Mouse (Mus musculus) lung, postnatal 0 days (tissue): Measurements from ENCODE around the gene Tmem168. TPM values are rescaled to one million over a fixed set of nuclear protein-coding genes. Genes with fewer than 3 reads are reported as not detected.

ENCODE experiments used
- ATAC-seq: fragments of 200-750 bp; cut with Nextera tagmentation; 2 replicates; pipeline ENCODE4 v1.8.0; 2017; ENCODE audit warnings: moderate library complexity
- DNase-seq: peaks from one replicate; pipeline ENCODE4 v3.0.0-alpha.2; 2016; ENCODE audit warnings: low spot score
- H3K27ac ChIP-seq: fragments of 300-500 bp; sonication (generic); 2 replicates; pipeline ENCODE4 v1.5.1; 2014; ENCODE audit warnings: antibody characterized with exemption, mild to moderate bottlenecking, low read length, mixed read lengths
- H3K27me3 ChIP-seq: fragments of 300-500 bp; sonication (generic); replicated peaks from 2 replicates; pipeline ENCODE4 v1.6.1; 2014; ENCODE audit warnings: low read length, mixed read lengths; ENCODE audit not compliant: insufficient read depth
- H3K36me3 ChIP-seq: fragments of 300-500 bp; sonication (generic); 2 replicates; pipeline ENCODE4 v1.6.1; 2014; ENCODE audit warnings: low read length, mixed read lengths; ENCODE audit not compliant: insufficient read depth
- H3K4me1 ChIP-seq: fragments of 300-500 bp; sonication (generic); 2 replicates; pipeline ENCODE4 v1.6.1; 2014; ENCODE audit warnings: antibody characterized with exemption, low read depth, low read length, mixed read lengths; ENCODE audit not compliant: insufficient read depth
- H3K4me2 ChIP-seq: fragments of 300-500 bp; sonication (generic); replicated peaks from 2 replicates; pipeline ENCODE4 v1.6.1; 2014; ENCODE audit warnings: low read depth, mild to moderate bottlenecking, low read length, moderate library complexity, mixed read lengths
- H3K4me3 ChIP-seq: fragments of 300-500 bp; sonication (generic); 2 replicates; pipeline ENCODE4 v1.5.1; 2014; ENCODE audit warnings: low read depth, low read length
- H3K9ac ChIP-seq: fragments of 300-500 bp; sonication (generic); replicated peaks from 2 replicates; pipeline ENCODE4 v1.6.1; 2014; ENCODE audit warnings: low read depth, mild to moderate bottlenecking
- H3K9me3 ChIP-seq: fragments of 300-500 bp; sonication (generic); 2 replicates; pipeline ENCODE4 v1.6.1; 2016; ENCODE audit warnings: low read length, mixed read lengths
- CTCF ChIP-seq: IDR thresholded peaks from 2 replicates; pipeline ENCODE4 v1.5.1; 2016; ENCODE audit warnings: antibody characterized with exemption, mild to moderate bottlenecking
- EP300 ChIP-seq: IDR thresholded peaks from 2 replicates; pipeline ENCODE4 v1.6.1; 2016; ENCODE audit warnings: antibody characterized with exemption, mild to moderate bottlenecking, control low read depth
- WGBS: fragments of 180-500 bp; shearing (Covaris S2); extraction: QIAGEN DNeasy Blood & Tissue Kit; methylation state at CpG from one replicate; pipeline ENCODE4 v1.1.7; 2014; 5-methylcytosine and 5-hydroxymethylcytosine counted together
- polyA plus RNA-seq: library from polyadenylated mRNA; unstranded; fragments of >200 nt; fragmentation: Nextera tagmentation; extraction: Ambion mirVana; gene quantifications from 2 replicates; pipeline ENCODE4 v1.2.1, GENCODE M21; 2015

Gene Tmem168
- polyA plus RNA-seq, 1 experiment from 2014 or later: 29.4 TPM

DNA sequence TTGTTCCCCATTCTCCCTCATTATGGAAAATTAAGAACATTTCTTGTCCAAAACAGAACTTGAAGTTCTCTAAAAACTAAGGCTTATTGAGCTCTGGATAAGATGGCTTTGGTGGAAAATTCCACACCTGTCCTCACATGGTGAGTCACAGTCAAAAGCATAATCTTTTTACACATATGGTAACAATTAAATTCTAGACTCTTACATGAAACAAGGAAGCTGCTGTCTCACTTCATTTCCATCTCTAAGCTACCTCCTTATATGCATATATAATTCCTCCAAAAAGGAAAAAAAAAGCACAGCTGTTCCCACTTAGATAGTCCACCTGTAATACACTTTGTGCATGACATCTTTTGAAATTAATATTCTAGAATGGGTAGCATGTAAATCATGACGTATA, 24.7 kb upstream of the Tmem168 start:
- Histone ChIP-seq H3K9ac (no peak overlapping the region), H3K27ac (no peak overlapping the region), H3K4me1 (no peaks in the 10 kb centered on the region), H3K27me3 (no peaks in the 10 kb centered on the region), H3K9me3 (no peaks in the 10 kb centered on the region), H3K4me3 (no peak overlapping the region), H3K36me3 (no peaks in the 10 kb centered on the region), H3K4me2 (no peak overlapping the region)
- ATAC-seq (no peak), DNase-seq (no peak)
- TF ChIP-seq EP300 (no peak), CTCF (no peak)
- WGBS: 95% methylated on average over 1 of the region's 1 CpGs

DNA sequence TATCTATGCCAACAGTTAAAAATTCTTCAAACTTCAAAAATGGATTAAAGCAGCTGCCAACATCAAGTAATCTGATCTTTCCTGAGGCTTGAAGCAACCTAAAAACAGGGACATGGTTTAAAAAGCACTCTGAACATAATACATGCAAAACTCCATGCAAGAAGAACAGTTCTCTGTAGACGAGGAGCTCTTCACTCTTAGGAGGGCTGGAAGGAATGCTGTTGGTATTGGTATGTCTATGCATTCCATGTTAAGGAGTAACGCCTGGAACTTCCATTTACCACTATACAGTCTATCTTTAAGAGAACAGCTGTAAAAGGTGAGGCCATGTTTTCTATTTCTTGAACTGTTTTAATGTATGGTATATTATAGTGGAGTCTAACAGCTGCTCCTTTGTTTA, 22.7 kb upstream of the Tmem168 start:
- WGBS: 60% methylated on average over 2 of the region's 2 CpGs
- Histone ChIP-seq H3K27ac (no peak overlapping the region), H3K4me1 (no peaks in the 10 kb centered on the region), H3K4me3 (no peak overlapping the region), H3K36me3 (no peaks in the 10 kb centered on the region), H3K9me3 (no peaks in the 10 kb centered on the region), H3K4me2 (no peak overlapping the region), H3K27me3 (no peaks in the 10 kb centered on the region), H3K9ac (no peak overlapping the region)
- TF ChIP-seq CTCF: no peak
- TF ChIP-seq EP300: no peak; the same call in 1 of the 2 replicates
- peak; percentile 68 for ATAC-seq
- DNase-seq: peak; percentile 17

DNA sequence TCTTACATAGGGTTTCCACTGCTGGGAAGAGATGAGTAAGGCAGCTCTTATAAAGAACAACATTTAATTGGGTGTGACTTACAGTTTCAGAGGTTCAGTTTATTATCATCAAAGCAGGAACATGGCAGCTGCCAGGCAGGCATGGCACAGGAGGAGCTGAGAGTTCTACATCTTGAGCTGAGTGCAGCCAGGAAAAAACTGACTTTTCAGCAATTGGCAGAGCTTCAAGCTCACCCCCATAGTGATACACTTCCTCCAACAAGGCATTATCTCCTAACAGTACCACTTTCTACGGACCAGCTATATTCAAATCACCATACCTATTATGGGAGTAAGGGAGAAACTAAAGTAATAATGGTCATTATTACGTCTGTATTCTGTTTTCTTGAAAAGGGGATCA, 11.7 kb upstream of the Tmem168 start:
- no peak overlapping the region for H3K9ac ChIP-seq
- no peak for DNase-seq
- H3K9me3 ChIP-seq: no peaks in the 10 kb centered on the region
- H3K27ac ChIP-seq: no peak overlapping the region
- no peak overlapping the region for H3K4me2 ChIP-seq
- no peak for ATAC-seq
- WGBS: 72% methylated on average over 2 of the region's 2 CpGs
- no peaks in the 10 kb centered on the region for H3K27me3 ChIP-seq
- H3K4me1 ChIP-seq: no peaks in the 10 kb centered on the region
- H3K4me3 ChIP-seq: no peak overlapping the region
- no peak for TF ChIP-seq CTCF
- TF ChIP-seq EP300: no peak
- no peaks in the 10 kb centered on the region for H3K36me3 ChIP-seq

DNA sequence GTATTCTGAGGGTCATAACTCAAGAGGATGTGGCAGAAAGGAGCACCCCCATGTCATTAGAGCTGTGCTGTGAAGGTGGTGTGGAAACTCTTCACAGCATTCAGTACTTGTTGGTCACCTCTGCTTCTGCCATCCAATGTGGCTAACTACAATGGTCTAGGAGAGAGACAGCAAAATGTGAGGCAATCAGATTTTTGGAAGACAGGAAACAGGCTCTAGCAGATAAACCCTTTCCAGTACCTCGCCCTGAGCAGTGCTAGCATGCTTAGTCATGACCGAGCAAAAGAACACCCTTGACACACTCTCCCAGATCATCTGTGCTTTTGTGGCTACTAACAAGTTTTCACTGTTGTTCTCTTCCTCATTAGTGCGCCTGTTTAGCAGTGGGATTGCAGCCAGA, 9.2 kb upstream of the Tmem168 start:
- H3K27me3 ChIP-seq: no peaks in the 10 kb centered on the region
- no peak overlapping the region for H3K9ac ChIP-seq
- H3K4me3 ChIP-seq: no peak overlapping the region
- no peak for TF ChIP-seq CTCF
- no peak for TF ChIP-seq EP300
- H3K27ac ChIP-seq: no peak overlapping the region
- H3K4me2 ChIP-seq: no peak overlapping the region
- WGBS: 77% methylated on average over 3 of the region's 3 CpGs
- no peak for DNase-seq
- H3K9me3 ChIP-seq: no peaks in the 10 kb centered on the region
- no peaks in the 10 kb centered on the region for H3K36me3 ChIP-seq
- ATAC-seq: no peak
- H3K4me1 ChIP-seq: no peaks in the 10 kb centered on the region

DNA sequence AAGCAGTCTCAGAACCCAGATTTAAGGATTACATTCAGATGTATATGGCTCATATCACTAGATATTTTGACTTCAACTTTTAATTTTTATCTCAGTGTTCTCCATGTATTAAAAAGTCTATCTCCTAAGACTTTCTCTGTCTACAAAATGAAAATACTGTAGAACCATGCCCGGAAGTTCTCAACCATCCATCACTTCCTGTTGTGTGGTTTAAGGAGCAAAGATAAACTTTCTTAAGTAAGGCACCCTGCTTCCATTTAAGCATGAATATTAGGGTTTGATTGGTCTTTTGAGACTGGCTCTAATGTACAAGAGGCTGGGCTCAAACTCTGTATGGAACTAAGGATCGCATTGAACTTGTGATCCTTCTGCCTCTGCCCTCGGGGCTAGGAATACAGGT, 6.7 kb upstream of the Tmem168 start:
- Histone ChIP-seq H3K27ac (no peak overlapping the region), H3K4me3 (no peak overlapping the region), H3K4me1 (no peaks in the 10 kb centered on the region), H3K36me3 (no peaks in the 10 kb centered on the region), H3K4me2 (no peak overlapping the region), H3K27me3 (no peaks in the 10 kb centered on the region), H3K9ac (no peak overlapping the region), H3K9me3 (no peaks in the 10 kb centered on the region)
- ATAC-seq (no peak), DNase-seq (no peak)
- WGBS: 87% methylated on average over 3 of the region's 3 CpGs
- TF ChIP-seq CTCF (no peak), EP300 (no peak)

DNA sequence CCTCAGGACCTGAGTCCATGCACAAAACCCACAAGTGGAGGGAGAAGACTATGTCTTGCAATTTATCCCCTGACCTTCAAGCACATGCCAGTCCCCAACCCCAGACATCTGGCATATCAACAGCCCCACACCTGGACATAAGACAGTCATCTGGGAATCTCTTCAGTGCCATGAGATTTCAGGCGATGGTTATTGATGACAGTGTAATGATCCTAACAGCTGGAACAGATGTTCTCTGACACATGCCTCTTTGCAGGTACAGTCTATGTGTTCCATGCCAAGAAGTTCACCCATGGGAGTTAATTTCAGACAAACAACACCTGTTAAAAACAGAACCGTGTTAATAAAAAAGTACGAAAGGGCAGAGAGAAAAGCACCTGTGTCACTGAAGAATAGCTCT, 5.8 kb upstream of the Tmem168 start:
- no peak overlapping the region for H3K4me2 ChIP-seq
- 80% methylated on average over 3 of the region's 3 CpGs for WGBS

DNA sequence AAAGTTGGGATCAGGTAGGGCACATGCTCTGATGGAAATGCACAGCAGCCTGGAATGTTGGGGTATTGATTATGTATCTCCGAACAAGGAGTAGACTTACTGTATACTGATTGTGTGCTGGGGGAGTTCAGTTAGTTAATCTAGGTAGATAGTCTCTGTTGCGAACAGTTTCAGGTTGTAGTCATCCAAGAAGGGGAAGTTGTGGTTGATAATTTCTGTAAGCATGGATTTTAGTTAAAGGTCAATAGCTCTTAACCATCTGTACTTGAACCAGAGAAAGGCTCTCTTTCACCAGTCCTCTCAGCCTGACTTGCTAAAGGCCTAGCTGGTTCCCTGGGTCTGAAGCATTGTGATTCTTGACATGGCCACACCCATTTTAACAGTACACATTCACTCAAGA, 3.0 kb upstream of the Tmem168 start:
- Histone ChIP-seq H3K4me3 (no peak overlapping the region), H3K27ac (no peak overlapping the region), H3K36me3 (no peaks in the 10 kb centered on the region), H3K27me3 (no peaks in the 10 kb centered on the region), H3K9ac (no peak overlapping the region), H3K9me3 (no peaks in the 10 kb centered on the region), H3K4me1 (peaks cover 4% of the 10 kb centered on the region; the same call in 1 of the 2 replicates), H3K4me2 (no peak overlapping the region)
- ATAC-seq (no peak), DNase-seq (no peak)
- 72% methylated on average over 2 of the region's 2 CpGs for WGBS
- TF ChIP-seq CTCF (no peak), EP300 (no peak)

More for the DNA sequence above, 5.8 kb upstream of the Tmem168 start:
- Histone ChIP-seq H3K36me3 (no peaks in the 10 kb centered on the region), H3K27me3 (no peaks in the 10 kb centered on the region), H3K4me1 (no peaks in the 10 kb centered on the region), H3K9ac (no peak overlapping the region), H3K27ac (no peak overlapping the region), H3K4me3 (no peak overlapping the region), H3K9me3 (no peaks in the 10 kb centered on the region)
- ATAC-seq: no peak
- TF ChIP-seq EP300: no peak
- no peak for TF ChIP-seq CTCF
- no peak for DNase-seq
